Mouse (Mus musculus) ES-E14 (cell line): ENCODE data around the gene Borcs8. TPM values are rescaled to one million over a fixed set of nuclear protein-coding genes. Genes with fewer than 3 reads are reported as not detected.
A peak's percentile ranks its signal among the peaks of the same experiment; 100 is the strongest.

ENCODE experiments used
- DNase-seq: peaks from one replicate; pipeline ENCODE4 v3.0.0-alpha.2; 2013; ENCODE audit warnings: low read depth, low spot score
- H3K27ac ChIP-seq: 2 replicates; pipeline ENCODE4 v1.5.1; 2012; ENCODE audit warnings: low read depth, mild to moderate bottlenecking, low read length, moderate library complexity, mixed read lengths; ENCODE audit not compliant: poor library complexity, insufficient read depth, severe bottlenecking
- H3K36me3 ChIP-seq: 2 replicates; pipeline ENCODE4 v1.6.1; 2012; ENCODE audit warnings: mild to moderate bottlenecking, low read length, moderate library complexity, mixed read lengths; ENCODE audit not compliant: control insufficient read depth, poor library complexity, insufficient read depth, severe bottlenecking
- H3K4me1 ChIP-seq, 2 experiments: fragments of 150-350 bp in 1 of 2; sonication (generic) in 1 of 2; 2 replicates each; pipeline ENCODE4 v1.6.1; 2012; ENCODE audit warnings: low read length in 2 of 2, mild to moderate bottlenecking in 1 of 2, mixed read lengths in 1 of 2; ENCODE audit not compliant: control insufficient read depth in 2 of 2, insufficient read depth in 2 of 2, poor library complexity in 1 of 2
- H3K4me3 ChIP-seq, 2 experiments: fragments of 150-350 bp in 1 of 2; sonication (generic) in 1 of 2; 2 replicates each; pipeline ENCODE4 v1.5.1; 2012; ENCODE audit warnings: low read length in 2 of 2, low read depth in 1 of 2, mild to moderate bottlenecking in 1 of 2, mixed read lengths in 1 of 2; ENCODE audit not compliant: insufficient read depth in 1 of 2, poor library complexity in 1 of 2, severe bottlenecking in 1 of 2
- H3K9ac ChIP-seq: 2 replicates; pipeline ENCODE4 v1.6.1; 2012; ENCODE audit warnings: low read depth, mild to moderate bottlenecking, low read length, mixed read lengths; ENCODE audit not compliant: poor library complexity, insufficient read depth, severe bottlenecking
- H3K9me3 ChIP-seq: fragments of 150-350 bp; sonication (generic); 2 replicates; pipeline ENCODE4 v1.6.1; 2012; ENCODE audit warnings: low read depth, mild to moderate bottlenecking, low read length; ENCODE audit not compliant: control insufficient read depth, insufficient read depth
- CHD2 ChIP-seq: IDR thresholded peaks from 2 replicates; pipeline ENCODE4 v1.6.1; 2014; ENCODE audit warnings: mild to moderate bottlenecking, low read depth, low read length, inconsistent platforms
- HCFC1 ChIP-seq: IDR thresholded peaks from 2 replicates; pipeline ENCODE4 v1.6.1; 2012; ENCODE audit warnings: low read length, inconsistent platforms, borderline replicate concordance; ENCODE audit not compliant: insufficient read depth
- MAFK ChIP-seq: IDR thresholded peaks from 2 replicates; pipeline ENCODE4 v1.6.1; 2014; ENCODE audit warnings: mild to moderate bottlenecking, low read depth, low read length, inconsistent platforms; ENCODE audit not compliant: insufficient read depth
- ZC3H11A ChIP-seq: IDR thresholded peaks from 2 replicates; pipeline ENCODE4 v1.6.1; 2012; ENCODE audit warnings: low read depth, mild to moderate bottlenecking, inconsistent platforms, low read length, borderline replicate concordance
- ZNF384 ChIP-seq: IDR thresholded peaks from 2 replicates; pipeline ENCODE4 v1.6.1; 2012; ENCODE audit warnings: low read depth, low read length, inconsistent platforms
- in situ Hi-C, 2 experiments: fragments of 600-800 bp; cut with MboI; formaldehyde crosslinking; loops; one replicate each; pipeline ENCODE4 v1.15.1; 2025; ENCODE audit warnings: low sequenced_read_pairs in 2 of 2, inconsistent platforms in 1 of 2; ENCODE audit not compliant: unreplicated experiment in 2 of 2
- total RNA-seq: library from RNA; depleted of rRNA; stranded (reverse); fragments of 300-350 nt; gene quantifications from 2 replicates; pipeline ENCODE4 v1.2.3, GENCODE M21; 2012

Borcs8 gene
- total RNA-seq, 1 experiment, result 30.0 TPM

DNA sequence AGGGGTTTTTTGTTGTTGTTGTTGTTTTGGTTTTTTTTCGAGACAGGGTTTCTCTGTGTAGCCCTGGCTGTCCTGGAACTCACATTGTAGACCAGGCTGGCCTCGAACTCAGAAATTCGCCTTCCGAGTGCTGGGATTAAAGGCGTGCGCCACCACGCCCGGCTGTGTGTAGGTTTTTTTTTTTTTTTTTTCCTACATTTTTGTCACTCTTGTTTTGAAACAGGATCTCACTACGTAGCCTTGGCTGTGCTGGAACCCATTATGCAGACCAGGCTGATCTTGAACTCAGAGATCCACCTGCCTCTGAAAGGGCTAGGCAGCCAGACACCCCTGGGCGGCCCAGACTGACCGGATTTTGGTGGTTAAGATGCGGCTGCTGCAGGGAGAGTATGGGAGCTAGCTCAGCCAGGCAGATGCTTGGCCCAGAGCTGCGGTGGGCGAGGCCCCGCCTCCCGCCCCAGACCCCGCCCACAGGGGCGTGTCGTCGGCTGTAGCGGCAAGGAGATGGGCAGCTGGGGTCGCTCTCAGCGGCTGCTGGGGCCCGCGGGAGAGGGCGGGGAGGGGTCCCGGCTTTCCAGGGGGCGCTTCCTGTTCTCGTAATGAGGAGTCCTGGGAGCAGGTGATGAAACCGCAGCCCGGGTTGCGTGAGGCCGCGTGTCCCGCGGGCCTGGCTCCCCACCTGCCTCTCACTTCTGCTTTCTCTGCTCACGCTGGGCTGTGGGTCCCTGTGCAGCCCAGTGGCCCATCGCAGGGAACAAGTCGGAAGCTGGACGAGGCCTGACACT lies 19.0 kb downstream of the Borcs8 start:
- peak overlapping the region; percentile 78; the same call in 1 of the 2 replicates for H3K27ac ChIP-seq
- in situ Hi-C loops, result no loop called here

GRCm38 (mm10) chr8:70159211-70159610 lies 19.9 kb downstream of the Borcs8 start:
- in situ Hi-C loops, result no loop called here
- Histone ChIP-seq H3K9me3 (no peaks in the 10 kb centered on the region), H3K4me3 (peak overlapping the region in 1 of 2 experiments; percentile 79; a peak in 2 of 4 replicates), H3K9ac (no peak overlapping the region; the same call in 1 of the 2 replicates), H3K4me1 (peaks cover 4 to 9% of the 10 kb centered on the region in 2 experiments), H3K36me3 (no peaks in the 10 kb centered on the region), H3K27ac (no peak overlapping the region)
- no peak for DNase-seq
- TF ChIP-seq ZC3H11A (no peak), CHD2 (no peak), HCFC1 (no peak), ZNF384 (no peak), MAFK (no peak)

More for the DNA sequence above, 19.0 kb downstream of the Borcs8 start:
- DNase-seq, result peak; percentile 47
- H3K4me1 ChIP-seq, result peaks cover 4 to 11% of the 10 kb centered on the region in 2 experiments
- no peaks in the 10 kb centered on the region for H3K9me3 ChIP-seq
- peak overlapping the region; percentile 84 for H3K9ac ChIP-seq
- no peaks in the 10 kb centered on the region for H3K36me3 ChIP-seq
- H3K4me3 ChIP-seq, result peak overlapping the region; percentile 59 to 79
- TF ChIP-seq CHD2 (no peak), MAFK (no peak), ZNF384 (peak; percentile 88), HCFC1 (0 out of 2 replicates have a peak, but pooled peaks have one; percentile 21), ZC3H11A (no peak)

- no peaks in the 10 kb centered on the region for H3K9me3 ChIP-seq
- no peak for TF ChIP-seq ZNF384
- TF ChIP-seq CHD2, result no peak
- TF ChIP-seq MAFK, result no peak
- TF ChIP-seq HCFC1, result no peak
- TF ChIP-seq ZC3H11A, result no peak
- no peak for DNase-seq
- in situ Hi-C loops, result no loop called here
- H3K4me3 ChIP-seq, result no peak overlapping the region
- H3K4me1 ChIP-seq, result peaks cover 4 to 12% of the 10 kb centered on the region in 2 experiments
- H3K36me3 ChIP-seq, result no peaks in the 10 kb centered on the region
- H3K9ac ChIP-seq, result no peak overlapping the region
- H3K27ac ChIP-seq, result no peak overlapping the region
Measured at GRCm38 (mm10) chr8:70160015-70160414, 20.7 kb downstream of the Borcs8 start.

- TF ChIP-seq CHD2 (no peak), ZC3H11A (no peak), ZNF384 (no peak), HCFC1 (no peak), MAFK (no peak)
- H3K36me3 ChIP-seq, result no peaks in the 10 kb centered on the region
- H3K9me3 ChIP-seq, result no peaks in the 10 kb centered on the region
- peaks cover 4 to 14% of the 10 kb centered on the region in 2 experiments for H3K4me1 ChIP-seq
- H3K4me3 ChIP-seq, result no peak overlapping the region
- H3K9ac ChIP-seq, result no peak overlapping the region
- no peak for DNase-seq
- H3K27ac ChIP-seq, result no peak overlapping the region
- in situ Hi-C loops, result no loop called here
Measured at GRCm38 (mm10) chr8:70163316-70163715, 24.0 kb downstream of the Borcs8 start.
